Mouse (Mus musculus) adrenal gland, adult 18-20 months (tissue): ENCODE measurements around the gene Gm3095. TPM values are rescaled to one million over a fixed set of nuclear protein-coding genes. Genes with fewer than 3 reads are reported as not detected.
"Not testable (repeated sequence)": the region's sequence is repeated elsewhere in the genome, so short reads cannot be mapped to it uniquely, and the experiment has no call there.

Experiments
- DNase-seq, 2 experiments: peaks; one replicate each; pipeline ENCODE4 v3.0.0; 2021 to 2022; ENCODE audit warnings: low spot score in 2 of 2
- long read RNA-seq, 2 experiments: library from polyadenylated mRNA; stranded (forward); transcript quantifications; one replicate each; pipeline ENCODE4 v2.0.0; 2021
- total RNA-seq, 2 experiments: library from RNA; stranded (reverse); gene quantifications; 1 replicate in 1 of 2; 2 replicates in 1 of 2; pipeline ENCODE4 v1.2.3; 2021

Gm3095 gene
- not detected for total RNA-seq
- long read RNA-seq, experiment 1, result 0 reads
- long read RNA-seq, experiment 2, result 0 reads

- not testable (repeated sequence) for DNase-seq
Observed at GRCm38 (mm10) chr14:3963247-3963646, at the start of gene Gm3095. Gene Gm3095, plus strand, starts transcription at chr14:3963547.

GRCm38 (mm10) chr14:3931456-3931855 lies 31.9 kb upstream of the Gm3095 start, which contains the start of gene Gm3029:
Gene Gm3029, plus strand, starts transcription at chr14:3931756.
- not testable (repeated sequence) for DNase-seq

GRCm38 (mm10) chr14:3998094-3998493 lies 34.7 kb downstream of the Gm3095 start, which contains the start of gene Gm3099:
Gene Gm3099, plus strand, starts transcription at chr14:3998394.
- DNase-seq, result not testable (repeated sequence)

Other genes with a start within 250 kb of the Gm3095 start
- gene Gm3002, start 153.5 kb upstream of the Gm3095 start, total RNA-seq, result not detected
- not detected for gene Gm3033, start 117.3 kb upstream of the Gm3095 start, total RNA-seq
- not detected for gene Gm2916, start 79.4 kb upstream of the Gm3095 start, total RNA-seq
- gene Gm3029, start 31.8 kb upstream of the Gm3095 start, total RNA-seq, result not detected
- gene Gm3099, start 34.8 kb downstream of the Gm3095 start, total RNA-seq, result not detected
- gene Gm5796, start 60.4 kb downstream of the Gm3095 start, total RNA-seq, result under 1 TPM in 1 of 2 experiments, not detected in 1; 0.40 TPM
- not detected for gene Gm3115, start 120.6 kb downstream of the Gm3095 start, total RNA-seq
- gene Gm8108, start 147.0 kb downstream of the Gm3095 start, total RNA-seq, result under 1 TPM; 0.32 to 0.36 TPM
- gene Gm3127, start 201.5 kb downstream of the Gm3095 start, total RNA-seq, result not detected
- gene Gm2974, start 219.0 kb downstream of the Gm3095 start, total RNA-seq, result not detected